Mouse (Mus musculus): Measurements from ENCODE around the gene Taok2. TPM values are rescaled to one million over a fixed set of nuclear protein-coding genes. Genes with fewer than 3 reads are reported as not detected.
A peak's percentile ranks its signal among the peaks of the same experiment; 100 is the strongest.

Taok2 gene
- polyA plus RNA-seq, 1 experiment from 2014 or later, result 24.0 TPM

DNA sequence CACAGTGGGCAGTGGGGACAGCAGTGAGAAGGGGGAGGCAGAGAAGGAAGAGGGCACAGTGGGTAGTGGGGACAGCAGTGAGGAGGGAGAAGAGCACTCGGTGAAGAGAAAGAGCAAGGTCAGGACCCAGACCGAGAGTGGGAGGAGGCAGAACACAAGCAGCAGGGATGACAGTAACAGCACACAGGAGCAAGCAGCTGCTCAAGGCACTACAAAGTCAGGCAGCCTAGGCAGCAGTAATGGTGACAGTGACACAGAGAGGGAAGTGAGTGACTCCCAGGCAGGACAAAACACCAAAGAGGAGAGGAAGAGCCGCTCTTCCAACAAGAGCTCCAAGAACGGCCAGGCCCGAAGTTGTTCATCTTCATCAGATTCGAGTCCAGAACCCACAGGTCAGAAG is 20.7 kb downstream of the Taok2 start:
- Histone ChIP-seq H3K4me1 (replicated peaks; ENCODE audit: control insufficient read depth, insufficient read depth, low read length) (peaks cover 23% of the 10 kb centered on the region), H3K36me3 (ENCODE audit: control insufficient read depth, insufficient read depth, low read length) (peaks cover 27% of the 10 kb centered on the region), H3K4me3 (ENCODE audit: low read depth, low read length) (peak overlapping the region; percentile 79), H3K27ac (ENCODE audit: low read depth, low read length) (peak overlapping the region; percentile 21; the same call in 1 of the 2 replicates), H3K27me3 (replicated peaks; ENCODE audit: control insufficient read depth, insufficient read depth, low read length) (no peaks in the 10 kb centered on the region), H3K9me3 (ENCODE audit: control insufficient read depth, low read length) (no peaks in the 10 kb centered on the region), H3K9ac (ENCODE audit: low read depth, low read length) (peak overlapping the region; percentile 80), H3K4me2 (peak overlapping the region; percentile 73)
- ATAC-seq (replicated peaks; ENCODE audit: low FRiP score) (no peak), DNase-seq (ENCODE audit: low spot score) (no peak)
- 68% methylated on average over 6 of the region's 6 CpGs for WGBS

DNA sequence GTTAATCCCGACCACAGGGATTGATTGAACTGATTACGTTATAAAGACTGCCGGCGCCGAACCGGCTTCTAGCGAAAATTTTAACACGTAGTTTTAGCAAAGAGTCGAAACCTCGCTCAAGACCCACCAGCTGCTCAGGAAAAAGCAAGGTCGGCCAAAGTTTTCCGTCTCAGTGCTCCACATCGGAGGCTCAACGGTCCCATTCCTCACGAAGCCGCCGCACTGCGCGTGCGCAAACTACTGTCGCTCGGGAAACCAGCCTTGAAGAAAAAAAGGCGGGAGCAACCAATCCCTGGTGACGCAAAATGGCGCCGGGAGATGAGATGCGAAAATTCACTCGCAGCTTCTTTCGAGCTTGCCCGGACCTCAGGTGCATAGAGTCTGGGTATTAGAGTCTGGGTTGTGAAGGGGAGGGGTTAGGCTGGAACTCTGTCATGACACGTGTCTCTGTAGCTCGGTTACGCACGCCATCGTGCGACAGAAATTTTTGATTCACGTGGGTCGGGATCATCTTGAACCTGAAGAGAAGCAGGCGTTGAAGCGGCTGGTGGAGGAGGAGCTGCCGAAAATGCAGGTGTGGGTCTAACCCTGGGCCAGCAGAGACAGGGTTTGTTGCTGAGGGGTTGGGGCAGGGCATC is 22.2 kb downstream of the Taok2 start, which contains the start of gene Ino80e:
Ino80e (minus strand) TSS at position 231 of the 638 bp plus-strand sequence.
- peak within 1 kb of the TSS; percentile 79 for H3K4me3 ChIP-seq (ENCODE audit: low read depth, low read length)
- H3K4me1 ChIP-seq (replicated peaks; ENCODE audit: control insufficient read depth, insufficient read depth, low read length), result peaks cover 23% of the 10 kb centered on the region
- H3K36me3 ChIP-seq (ENCODE audit: control insufficient read depth, insufficient read depth, low read length), result peaks cover 35% of the 10 kb centered on the region
- ATAC-seq (replicated peaks; ENCODE audit: low FRiP score) (peak; percentile 69), DNase-seq (ENCODE audit: low spot score) (peak; percentile 90)
- peak within 1 kb of the TSS; percentile 73 for H3K4me2 ChIP-seq
- WGBS, result under 1% methylated on average over 41 of the region's 41 CpGs
- H3K27me3 ChIP-seq (replicated peaks; ENCODE audit: control insufficient read depth, insufficient read depth, low read length), result no peaks in the 10 kb centered on the region
- no peaks in the 10 kb centered on the region for H3K9me3 ChIP-seq (ENCODE audit: control insufficient read depth, low read length)
- H3K27ac ChIP-seq (ENCODE audit: low read depth, low read length), result peak within 1 kb of the TSS; percentile 67; the same call in 1 of the 2 replicates
- peak within 1 kb of the TSS; percentile 80 for H3K9ac ChIP-seq (ENCODE audit: low read depth, low read length)

GRCm38 (mm10) chr7:126861429-126862130 is 22.9 kb downstream of the Taok2 start, which contains the start of gene Hirip3:
TSS of gene Hirip3 (plus strand) at chr7:126861972.
- H3K9me3 ChIP-seq (ENCODE audit: control insufficient read depth, low read length), result no peaks in the 10 kb centered on the region
- peak within 1 kb of the TSS; percentile 73 for H3K4me2 ChIP-seq
- DNase-seq (ENCODE audit: low spot score) (peak; percentile 98), ATAC-seq (replicated peaks; ENCODE audit: low FRiP score) (peak; percentile 91)
- H3K4me3 ChIP-seq (ENCODE audit: low read depth, low read length), result peak within 1 kb of the TSS; percentile 79
- H3K27me3 ChIP-seq (replicated peaks; ENCODE audit: control insufficient read depth, insufficient read depth, low read length), result no peaks in the 10 kb centered on the region
- WGBS, result under 1% methylated on average over 42 of the region's 42 CpGs
- H3K27ac ChIP-seq (ENCODE audit: low read depth, low read length), result peak within 1 kb of the TSS; percentile 67; the same call in 1 of the 2 replicates
- H3K4me1 ChIP-seq (replicated peaks; ENCODE audit: control insufficient read depth, insufficient read depth, low read length), result peaks cover 23% of the 10 kb centered on the region
- H3K36me3 ChIP-seq (ENCODE audit: control insufficient read depth, insufficient read depth, low read length), result peaks cover 34% of the 10 kb centered on the region
- peak within 1 kb of the TSS; percentile 80 for H3K9ac ChIP-seq (ENCODE audit: low read depth, low read length)

- Histone ChIP-seq H3K27ac (ENCODE audit: low read depth, low read length) (peak overlapping the region; percentile 67; the same call in 1 of the 2 replicates), H3K4me1 (replicated peaks; ENCODE audit: control insufficient read depth, insufficient read depth, low read length) (peaks cover 23% of the 10 kb centered on the region), H3K9ac (ENCODE audit: low read depth, low read length) (peak overlapping the region; percentile 80), H3K9me3 (ENCODE audit: control insufficient read depth, low read length) (no peaks in the 10 kb centered on the region), H3K36me3 (ENCODE audit: control insufficient read depth, insufficient read depth, low read length) (peaks cover 35% of the 10 kb centered on the region), H3K27me3 (replicated peaks; ENCODE audit: control insufficient read depth, insufficient read depth, low read length) (no peaks in the 10 kb centered on the region), H3K4me2 (peak overlapping the region; percentile 73), H3K4me3 (ENCODE audit: low read depth, low read length) (peak overlapping the region; percentile 79)
- WGBS, result 42% methylated on average over 5 of the region's 5 CpGs
- ATAC-seq (replicated peaks; ENCODE audit: low FRiP score) (0 out of 2 replicates have a peak, but pooled peaks have one; percentile 4), DNase-seq (ENCODE audit: low spot score) (no peak)
Measured at GRCm38 (mm10) chr7:126860987-126861386, 23.5 kb downstream of the Taok2 start.

GRCm38 (mm10) chr7:126856741-126857420 is 27.6 kb downstream of the Taok2 start:
- 72% methylated on average over 9 of the region's 9 CpGs for WGBS

DNA sequence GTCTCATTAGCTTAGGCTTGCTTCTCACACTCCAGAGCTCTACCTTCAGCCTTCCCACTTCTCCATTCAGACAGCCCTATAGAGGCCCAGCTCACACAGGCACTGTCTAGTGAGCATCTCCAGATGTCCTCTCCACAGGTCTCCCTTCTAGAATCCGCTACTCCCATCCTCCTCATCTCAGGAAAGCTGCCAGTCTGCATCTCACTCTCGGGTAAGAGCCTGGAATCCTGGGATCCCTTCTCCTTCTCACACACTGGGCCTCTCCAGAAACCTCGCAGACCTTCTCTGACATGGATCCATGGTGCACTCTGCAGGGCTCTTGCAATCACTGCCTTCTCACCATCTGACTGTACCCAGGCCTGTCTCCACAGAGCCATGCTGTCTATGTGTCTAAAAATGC is 28.9 kb downstream of the Taok2 start:
- Histone ChIP-seq H3K9me3 (ENCODE audit: control insufficient read depth, low read length) (no peaks in the 10 kb centered on the region), H3K36me3 (ENCODE audit: control insufficient read depth, insufficient read depth, low read length) (peaks cover 57% of the 10 kb centered on the region), H3K27me3 (replicated peaks; ENCODE audit: control insufficient read depth, insufficient read depth, low read length) (0 out of 2 replicates have a peak, but pooled peaks cover 4% of the 10 kb centered on the region), H3K27ac (ENCODE audit: low read depth, low read length) (no peak overlapping the region), H3K4me2 (no peak overlapping the region), H3K4me3 (ENCODE audit: low read depth, low read length) (no peak overlapping the region), H3K4me1 (replicated peaks; ENCODE audit: control insufficient read depth, insufficient read depth, low read length) (0 out of 2 replicates have a peak, but pooled peaks cover 4% of the 10 kb centered on the region), H3K9ac (ENCODE audit: low read depth, low read length) (no peak overlapping the region)
- ATAC-seq (replicated peaks; ENCODE audit: low FRiP score) (no peak), DNase-seq (ENCODE audit: low spot score) (no peak)
- WGBS, result 79% methylated on average over 3 of the region's 3 CpGs

More at GRCm38 (mm10) chr7:126856741-126857420, 27.6 kb downstream of the Taok2 start:
- H3K27ac ChIP-seq (ENCODE audit: low read depth, low read length), result no peak overlapping the region
- DNase-seq (ENCODE audit: low spot score) (no peak), ATAC-seq (replicated peaks; ENCODE audit: low FRiP score) (no peak)
- 0 out of 2 replicates have a peak, but pooled peaks cover 7% of the 10 kb centered on the region for H3K4me1 ChIP-seq (replicated peaks; ENCODE audit: control insufficient read depth, insufficient read depth, low read length)
- no peak overlapping the region for H3K4me2 ChIP-seq
- H3K36me3 ChIP-seq (ENCODE audit: control insufficient read depth, insufficient read depth, low read length), result peaks cover 57% of the 10 kb centered on the region
- H3K9ac ChIP-seq (ENCODE audit: low read depth, low read length), result no peak overlapping the region
- H3K4me3 ChIP-seq (ENCODE audit: low read depth, low read length), result no peak overlapping the region
- no peaks in the 10 kb centered on the region for H3K27me3 ChIP-seq (replicated peaks; ENCODE audit: control insufficient read depth, insufficient read depth, low read length)
- H3K9me3 ChIP-seq (ENCODE audit: control insufficient read depth, low read length), result no peaks in the 10 kb centered on the region

DNA sequence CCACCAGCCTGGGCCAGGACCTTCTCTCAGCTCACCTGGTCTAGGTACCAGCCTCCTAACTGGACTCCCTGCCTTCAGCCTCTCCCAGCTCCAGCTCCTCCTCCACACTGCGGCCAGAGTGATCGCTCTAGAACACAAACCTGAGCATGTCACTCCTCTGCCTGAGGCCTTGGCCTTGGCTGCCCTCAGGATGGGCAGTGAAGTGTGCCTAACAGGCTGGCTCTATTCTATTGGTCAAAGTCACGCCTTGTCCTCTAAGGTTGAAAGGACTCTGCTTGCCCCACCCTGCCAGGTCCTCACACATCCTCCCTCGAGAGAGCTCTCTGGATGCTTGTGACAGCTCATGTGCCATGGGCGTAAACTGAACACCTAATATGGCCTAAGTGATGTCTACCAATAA is 31.0 kb downstream of the Taok2 start:
- ATAC-seq (replicated peaks; ENCODE audit: low FRiP score), result no peak
- H3K36me3 ChIP-seq (ENCODE audit: control insufficient read depth, insufficient read depth, low read length), result peaks cover 46% of the 10 kb centered on the region

GRCm38 (mm10) chr7:126851192-126851591 is 33.3 kb downstream of the Taok2 start:
- DNase-seq (ENCODE audit: low spot score) (no peak), ATAC-seq (replicated peaks; ENCODE audit: low FRiP score) (no peak)
- H3K4me2 ChIP-seq, result no peak overlapping the region
- peaks cover 33% of the 10 kb centered on the region for H3K36me3 ChIP-seq (ENCODE audit: control insufficient read depth, insufficient read depth, low read length)
- 52% methylated on average over 12 of the region's 12 CpGs for WGBS
- no peak overlapping the region for H3K27ac ChIP-seq (ENCODE audit: low read depth, low read length)
- peaks cover 13% of the 10 kb centered on the region for H3K4me1 ChIP-seq (replicated peaks; ENCODE audit: control insufficient read depth, insufficient read depth, low read length)
- H3K9ac ChIP-seq (ENCODE audit: low read depth, low read length), result no peak overlapping the region; the same call in 1 of the 2 replicates
- H3K4me3 ChIP-seq (ENCODE audit: low read depth, low read length), result no peak overlapping the region
- H3K9me3 ChIP-seq (ENCODE audit: control insufficient read depth, low read length), result no peaks in the 10 kb centered on the region
- H3K27me3 ChIP-seq (replicated peaks; ENCODE audit: control insufficient read depth, insufficient read depth, low read length), result peaks cover 44% of the 10 kb centered on the region

More for the DNA sequence above, 31.0 kb downstream of the Taok2 start:
- DNase-seq (ENCODE audit: low spot score), result no peak
- WGBS, result 82% methylated on average over 5 of the region's 5 CpGs
- Histone ChIP-seq H3K4me1 (replicated peaks; ENCODE audit: control insufficient read depth, insufficient read depth, low read length) (peaks cover 2% of the 10 kb centered on the region; the same call in 1 of the 2 replicates), H3K4me3 (ENCODE audit: low read depth, low read length) (no peak overlapping the region), H3K9ac (ENCODE audit: low read depth, low read length) (no peak overlapping the region), H3K27me3 (replicated peaks; ENCODE audit: control insufficient read depth, insufficient read depth, low read length) (peaks cover 23% of the 10 kb centered on the region), H3K27ac (ENCODE audit: low read depth, low read length) (no peak overlapping the region), H3K4me2 (no peak overlapping the region), H3K9me3 (ENCODE audit: control insufficient read depth, low read length) (no peaks in the 10 kb centered on the region)
